Mouse (Mus musculus): ENCODE measurements around the gene Zfp454. TPM values are rescaled to one million over a fixed set of nuclear protein-coding genes. Genes with fewer than 3 reads are reported as not detected.

Zfp454 gene
- total RNA-seq, 2 experiments from 2014 or later: 5.3 to 6.4 TPM

DNA sequence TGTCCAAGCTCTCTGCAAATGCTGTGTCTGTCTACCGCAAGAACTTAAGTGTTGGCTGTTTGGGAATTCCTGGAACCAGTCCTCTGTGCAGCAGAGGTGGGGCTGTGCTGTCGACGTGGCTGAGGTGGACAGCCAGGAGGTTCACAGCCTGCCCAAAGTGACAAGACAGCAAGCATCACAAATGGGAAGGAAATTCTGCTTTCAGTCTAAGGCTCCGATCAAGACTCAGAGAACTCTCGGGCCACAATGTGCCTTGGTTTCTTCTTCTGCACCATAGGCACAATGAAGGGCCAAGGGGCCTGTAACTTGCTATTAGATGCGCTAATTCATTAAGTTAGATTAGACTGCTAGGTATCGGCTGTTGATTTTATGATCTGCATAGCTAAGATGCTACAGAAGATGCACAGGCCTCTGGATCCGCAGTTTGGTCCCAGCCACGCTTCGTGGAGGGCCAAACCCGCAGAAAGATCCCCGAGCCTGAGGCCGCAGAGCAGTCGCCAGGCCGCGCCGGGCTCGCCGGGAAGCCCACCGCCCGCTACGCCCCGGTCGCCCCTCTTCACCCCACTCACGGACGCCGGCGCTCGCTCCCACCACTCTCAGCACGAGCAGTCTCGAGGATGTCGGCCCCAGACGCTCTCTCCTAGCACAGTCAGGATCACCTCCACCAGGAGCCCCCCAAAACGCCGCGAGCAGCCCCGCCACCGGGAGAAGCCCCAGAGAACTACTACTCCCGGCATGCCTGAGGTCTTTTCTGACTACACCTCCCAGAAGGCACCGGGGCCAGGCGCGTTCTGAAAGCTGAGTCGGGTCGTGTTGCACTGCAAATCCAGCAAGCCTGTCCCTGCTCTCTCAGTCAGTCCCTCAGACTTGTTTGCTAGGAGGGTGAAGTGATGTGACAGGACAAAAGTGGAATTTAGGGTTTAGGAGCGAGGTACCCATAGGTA lies 60.2 kb downstream of the Zfp454 start, which contains the start of gene Zfp354c:
Gene Zfp354c (minus strand): TSS at position 715 of the 944 bp plus-strand sequence.
- DNase-seq (ENCODE audit: low spot score in 2 of 2): peak; percentile 91 to 93
- TF ChIP-seq CTCF (conservative IDR thresholded peaks at IDR 0.05): no peak
- peak within 1 kb of the TSS; percentile 91 for H3K27ac ChIP-seq
- peak within 1 kb of the TSS; percentile 69 for H3K4me3 ChIP-seq

DNA sequence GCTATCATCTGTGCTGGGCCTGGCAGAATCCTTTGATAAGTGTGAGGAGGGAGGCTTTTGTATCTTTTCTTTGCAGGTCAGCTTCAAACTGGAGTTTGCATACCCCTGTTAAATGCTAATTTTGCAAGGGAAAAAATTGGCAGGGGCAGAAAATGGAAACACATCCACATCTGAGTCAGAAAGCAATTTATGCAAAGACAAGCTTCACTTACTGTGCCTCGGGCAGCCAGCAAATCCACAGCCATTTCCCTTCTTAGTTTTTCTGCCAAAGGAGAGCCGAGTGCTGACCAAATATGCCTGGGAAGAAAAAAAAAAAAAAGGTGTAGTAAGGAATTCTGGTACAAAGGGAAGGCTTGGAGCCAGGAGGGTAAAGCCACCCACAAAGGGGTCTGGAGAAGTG lies 61.2 kb downstream of the Zfp454 start:
- no peak for DNase-seq (ENCODE audit: low spot score in 2 of 2)
- TF ChIP-seq CTCF (conservative IDR thresholded peaks at IDR 0.05): no peak
- peak overlapping the region; percentile 69; the same call in 1 of the 2 replicates for H3K4me3 ChIP-seq
- no peak overlapping the region for H3K27ac ChIP-seq

Other genes with a start within 250 kb of the Zfp454 start
- 10 to 100 TPM; 40.8 to 49.6 TPM for gene Zfp354c, start 59.9 kb downstream of the Zfp454 start, total RNA-seq (2021)
- 1 to 10 TPM; 4.0 to 4.1 TPM for gene Zfp879, start 46.1 kb downstream of the Zfp454 start, total RNA-seq (2021)
- gene Grm6, start 37.0 kb downstream of the Zfp454 start, total RNA-seq (2021): not detected
- gene Zfp2, start 28.5 kb upstream of the Zfp454 start, total RNA-seq (2021): 10 to 100 TPM; 20.1 to 20.2 TPM
- gene Zfp354b, start 44.0 kb upstream of the Zfp454 start, total RNA-seq (2021): 1 to 10 TPM; 6.3 to 8.1 TPM
- not detected for gene 4933414I15Rik, start 56.1 kb upstream of the Zfp454 start, total RNA-seq (2021)
- not detected for gene Prop1, start 66.1 kb upstream of the Zfp454 start, total RNA-seq (2021)
- gene Olfr1378, start 78.9 kb upstream of the Zfp454 start, total RNA-seq (2021): not detected
- not detected for gene Olfr1377, start 94.3 kb upstream of the Zfp454 start, total RNA-seq (2021)
- not detected for gene Olfr51, start 115.9 kb upstream of the Zfp454 start, total RNA-seq (2021)
- not detected for gene Olfr54, start 126.6 kb upstream of the Zfp454 start, total RNA-seq (2021)
- gene Olfr1375, start 160.5 kb upstream of the Zfp454 start, total RNA-seq (2021): not detected
- gene Zfp354a, start 171.6 kb upstream of the Zfp454 start, total RNA-seq (2021): 1 to 10 TPM; 7.3 to 8.3 TPM